Mouse (Mus musculus) MEL (cell line): ENCODE data around the gene Gm20458.

Source experiments
- BHLHE40 ChIP-seq: IDR thresholded peaks from 2 replicates; pipeline ENCODE4 v1.6.1; 2012; ENCODE audit warnings: low read depth, mild to moderate bottlenecking, inconsistent platforms, low read length, improper control_type of control experiment, borderline replicate concordance
- CTCF ChIP-seq, 3 experiments: IDR thresholded peaks in 2 of 3; conservative IDR thresholded peaks in 1 of 3; 2 replicates each; pipeline ENCODE4 v1.5.1; 2011 to 2012; ENCODE audit warnings: low read length in 3 of 3, low read depth in 2 of 3, mild to moderate bottlenecking in 2 of 3, improper control_type of control experiment in 1 of 3, inconsistent platforms in 1 of 3, mixed read lengths in 1 of 3, moderate library complexity in 1 of 3; ENCODE audit not compliant: control insufficient read depth in 1 of 3, insufficient read depth in 1 of 3, poor library complexity in 1 of 3, severe bottlenecking in 1 of 3
- GATA1 ChIP-seq: IDR thresholded peaks from 2 replicates; pipeline ENCODE4 v1.6.1; 2011; ENCODE audit warnings: low read depth, low read length, improper control_type of control experiment
- TCF12 ChIP-seq: IDR thresholded peaks from 2 replicates; pipeline ENCODE4 v1.6.1; 2014; ENCODE audit warnings: low read depth, mild to moderate bottlenecking, inconsistent platforms, low read length, improper control_type of control experiment, moderate library complexity
- USF1 ChIP-seq: IDR thresholded peaks from 2 replicates; pipeline ENCODE4 v1.6.1; 2014; ENCODE audit warnings: low read depth, mild to moderate bottlenecking, inconsistent platforms, low read length, improper control_type of control experiment, moderate library complexity

- TF ChIP-seq BHLHE40, result no peak
- TF ChIP-seq CTCF (IDR thresholded peaks at IDR 0.05 in 2 of 3, conservative IDR thresholded peaks at IDR 0.05 in 1 of 3; ENCODE audit: control insufficient read depth in 1 of 3, insufficient read depth in 1 of 3, low read depth in 2 of 3, low read length in 3 of 3, poor library complexity in 1 of 3, severe bottlenecking in 1 of 3), result no peak; a peak in 1 of 6 replicates
- no peak for TF ChIP-seq GATA1
- TF ChIP-seq TCF12, result no peak
- no peak for TF ChIP-seq USF1
Measured at GRCm38 (mm10) chr2:164505619-164506347, 45.0 kb downstream of the Gm20458 start.
